Mouse (Mus musculus): ENCODE results near the gene Bmi1.

The Bmi1 gene

GRCm38 (mm10) chr2:18688708-18689063 lies 11.9 kb downstream of the Bmi1 start:
- peak; percentile 43 to 65 for DNase-seq

DNA sequence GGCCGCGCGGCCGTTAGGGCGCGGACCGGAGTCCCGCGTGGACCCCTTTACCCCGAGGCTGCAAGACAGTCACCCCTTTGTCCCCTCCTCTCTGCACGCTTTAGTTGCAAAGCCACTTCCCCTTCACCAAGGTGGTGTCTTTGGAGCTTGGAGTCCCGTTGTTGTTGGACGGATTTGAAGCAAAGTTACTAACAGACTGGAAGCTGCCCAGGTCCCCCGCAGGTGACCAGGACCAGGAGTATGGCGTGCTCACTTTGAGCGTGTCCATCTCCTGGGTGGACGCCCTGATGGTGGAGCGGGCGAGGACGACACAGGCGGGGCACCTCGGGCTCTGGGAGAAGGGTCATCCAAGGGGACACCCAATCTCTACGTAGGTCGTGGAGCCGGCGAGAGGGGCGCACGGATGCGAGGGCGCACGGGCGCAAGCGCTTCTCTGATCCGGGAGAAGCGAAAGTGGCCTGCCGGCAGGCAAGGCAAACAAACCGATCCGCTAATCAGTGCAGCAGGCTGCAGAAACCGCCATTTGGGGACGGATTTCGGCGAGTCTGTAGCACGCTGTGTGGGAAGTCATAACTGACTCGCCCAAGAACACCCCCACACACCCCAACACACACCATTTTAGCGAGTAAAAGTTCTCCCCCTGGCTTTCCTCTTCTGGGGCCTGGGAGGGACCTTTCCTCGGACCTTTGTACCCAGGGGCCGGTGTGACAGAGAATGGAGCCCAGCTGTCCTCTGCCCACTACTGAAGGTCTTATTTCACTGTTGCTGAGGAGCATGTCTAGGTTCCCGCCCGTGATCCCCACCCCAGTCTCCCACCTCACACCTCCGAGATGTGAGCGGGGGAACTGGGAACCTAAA lies 12.5 kb downstream of the Bmi1 start:
- DNase-seq: peak; percentile 43 to 65

- DNase-seq: peak; percentile 22 to 48
Observed at GRCm38 (mm10) chr2:18690055-18690691, 13.4 kb downstream of the Bmi1 start.

GRCm38 (mm10) chr2:18690756-18691155 lies 13.9 kb downstream of the Bmi1 start:
- no peak for DNase-seq

GRCm38 (mm10) chr2:18692031-18692430 lies 15.2 kb downstream of the Bmi1 start:
- DNase-seq: no peak

GRCm38 (mm10) chr2:18692548-18692947 lies 15.7 kb downstream of the Bmi1 start:
- no peak for DNase-seq

- no peak for DNase-seq
Observed at GRCm38 (mm10) chr2:18693491-18693870, 16.7 kb downstream of the Bmi1 start.

- peak; percentile 60 to 81 for DNase-seq
Observed at GRCm38 (mm10) chr2:18693871-18694610, 17.2 kb downstream of the Bmi1 start, which contains the start of gene Spag6. Spag6 (plus strand) TSS chr2:18694032.

DNA sequence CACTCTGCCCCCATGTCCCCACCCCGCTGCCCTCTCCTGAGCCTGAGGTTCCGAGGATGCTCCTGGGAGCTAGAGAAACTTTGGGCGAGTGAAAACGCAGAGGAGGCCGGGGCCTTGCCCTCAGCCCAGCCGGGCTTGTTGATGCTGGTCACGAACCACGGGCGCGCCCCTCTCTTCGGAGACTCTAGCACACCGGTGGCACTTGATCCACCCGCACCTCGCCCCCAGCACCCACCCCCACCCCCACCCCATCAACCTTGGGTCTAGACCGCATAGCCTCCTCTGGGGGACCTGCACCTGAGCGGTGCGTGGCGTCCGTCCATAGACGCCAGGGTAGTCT lies 17.8 kb downstream of the Bmi1 start:
- DNase-seq: no peak

- no peak for DNase-seq
Observed at GRCm38 (mm10) chr2:18695163-18695562, 18.3 kb downstream of the Bmi1 start.

- no peak for DNase-seq
Observed at GRCm38 (mm10) chr2:18695629-18696150, 18.9 kb downstream of the Bmi1 start.

DNA sequence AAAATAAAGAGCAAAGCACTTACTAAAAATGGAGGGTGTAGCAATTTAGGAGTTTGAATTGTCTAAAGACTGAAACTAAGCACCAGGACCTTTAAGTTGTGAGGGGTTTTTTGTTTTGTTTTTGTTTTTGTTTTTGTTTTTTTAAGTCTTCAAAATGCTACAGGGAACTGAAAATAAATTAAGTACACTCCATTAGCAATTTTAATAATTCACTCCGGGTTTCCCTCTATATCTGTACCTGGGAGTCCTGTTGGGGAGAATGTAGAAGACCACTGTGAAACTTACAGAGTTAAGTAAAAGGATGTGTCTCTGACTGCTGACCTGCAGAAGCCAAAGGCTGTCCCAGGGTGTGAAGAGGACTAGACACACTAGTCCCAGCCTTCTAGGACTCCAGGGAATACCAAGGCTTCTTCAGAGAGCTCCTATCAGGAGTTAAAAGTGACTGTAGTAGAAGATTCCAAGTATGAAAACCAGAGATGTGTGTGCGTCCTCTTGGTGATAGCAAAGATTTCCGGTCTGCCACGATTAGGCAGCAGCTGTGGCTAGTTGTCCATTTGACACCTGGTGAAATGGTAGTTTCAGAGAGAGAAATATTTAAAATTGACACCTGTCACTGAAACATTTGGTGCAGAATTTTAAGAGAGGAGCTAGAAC lies 20.9 kb downstream of the Bmi1 start:
- DNase-seq: no peak

GRCm38 (mm10) chr2:18698663-18699385 lies 22.0 kb downstream of the Bmi1 start:
- DNase-seq: peak in 1 of 2 experiments; percentile 16

GRCm38 (mm10) chr2:18699401-18699990 lies 22.7 kb downstream of the Bmi1 start:
- DNase-seq: no peak

- DNase-seq: no peak
Observed at GRCm38 (mm10) chr2:18710356-18710755, 33.5 kb downstream of the Bmi1 start.

DNA sequence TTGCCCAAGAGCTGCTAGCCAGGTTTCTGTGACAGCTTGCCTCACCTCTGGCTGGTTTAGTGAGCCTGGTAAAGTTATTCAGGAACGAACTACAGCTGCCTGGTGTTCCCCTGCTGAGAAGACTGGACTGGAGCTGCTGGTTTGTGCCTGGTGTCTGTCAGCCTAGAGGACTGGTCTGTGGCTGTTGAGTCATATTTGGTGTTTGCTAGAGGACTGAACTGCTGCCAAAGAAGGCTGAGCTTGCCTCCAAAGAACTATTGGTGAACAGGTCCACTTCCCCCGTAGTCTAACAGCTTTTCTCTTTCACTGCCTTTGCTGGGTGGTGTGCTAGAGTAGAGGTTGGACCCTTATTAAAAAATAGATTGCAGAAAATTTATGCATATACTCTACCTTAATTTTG lies 36.3 kb downstream of the Bmi1 start:
- no peak for DNase-seq

DNA sequence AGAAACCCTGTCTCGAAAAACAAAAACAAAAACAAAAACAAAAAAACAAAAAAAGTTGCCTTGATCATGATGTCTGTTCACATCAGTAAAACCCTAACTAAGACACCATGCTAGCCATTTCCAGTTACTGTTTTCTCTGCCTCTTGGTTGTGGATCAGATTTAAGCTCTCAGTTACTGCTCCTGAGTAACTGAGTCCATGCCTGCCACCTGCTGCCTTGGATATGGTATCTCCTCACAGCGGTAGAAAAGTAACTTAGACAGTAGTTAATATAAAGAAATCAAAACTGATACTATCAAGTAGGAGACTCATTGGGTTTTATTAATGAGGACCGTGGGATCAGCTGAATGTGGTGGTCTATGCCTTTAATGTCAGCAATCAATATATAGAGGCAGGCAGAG lies 37.5 kb downstream of the Bmi1 start:
- no peak for DNase-seq

- no peak for DNase-seq
Observed at GRCm38 (mm10) chr2:18718521-18718920, 41.7 kb downstream of the Bmi1 start.

- no peak for DNase-seq
Observed at GRCm38 (mm10) chr2:18722208-18722830, 45.5 kb downstream of the Bmi1 start.

DNA sequence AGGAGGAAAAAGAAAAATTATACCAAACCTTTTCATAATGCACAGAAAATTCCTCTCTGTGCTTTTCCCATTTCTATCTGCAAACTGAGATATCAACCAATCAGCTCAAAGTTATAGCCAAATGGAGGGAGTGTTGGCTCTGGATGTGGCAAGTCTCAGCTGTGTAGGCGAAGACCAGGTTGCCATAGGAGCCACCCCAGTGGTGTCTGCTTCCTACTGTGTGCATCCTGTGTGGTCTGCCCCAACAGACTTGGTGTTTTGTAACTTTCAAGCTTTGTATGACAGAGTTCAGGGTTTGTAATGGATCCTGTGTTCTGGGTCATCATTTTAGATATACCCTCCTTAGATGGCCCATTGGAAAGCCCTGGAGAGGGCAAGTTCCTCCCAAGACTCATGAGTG lies 47.6 kb downstream of the Bmi1 start:
- DNase-seq: no peak

GRCm38 (mm10) chr2:18725880-18726279 lies 49.1 kb downstream of the Bmi1 start:
- DNase-seq: no peak

Measured in kidney, postnatal 25 days (tissue).